Mouse (Mus musculus): ENCODE data around the gene Dnm3. TPM values are rescaled to one million over a fixed set of nuclear protein-coding genes. Genes with fewer than 3 reads are reported as not detected.

Dnm3 gene
- polyA plus RNA-seq, 1 experiment from 2014 or later = 59.4 TPM

DNA sequence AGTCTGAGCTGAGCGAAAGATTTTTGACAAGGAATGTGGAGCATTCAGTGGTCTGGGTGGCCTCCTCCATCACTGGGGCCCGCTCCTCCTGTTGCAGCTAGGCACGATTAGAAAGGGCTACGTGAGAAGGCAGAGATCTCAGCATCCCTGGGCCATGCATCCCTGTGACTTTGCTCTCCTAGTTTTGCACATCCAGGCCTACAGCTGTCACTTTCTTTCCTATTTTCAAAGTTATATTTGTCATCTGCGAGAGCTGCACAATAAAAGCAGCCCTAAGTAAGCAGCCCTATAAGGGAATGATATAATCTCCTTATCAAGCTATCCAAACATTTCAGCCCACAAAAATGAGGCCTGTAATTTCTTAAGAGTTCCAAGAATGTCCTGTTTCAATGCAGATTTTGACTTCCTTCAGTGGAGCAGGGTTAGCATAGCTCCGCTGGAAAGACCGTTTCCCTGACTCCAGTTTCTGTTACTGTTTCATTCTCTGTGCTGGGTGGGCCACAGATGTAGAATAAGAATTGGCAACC, 252.2 kb downstream of the Dnm3 start:
- Histone ChIP-seq H3K4me3 (no peak overlapping the region), H3K4me1 (replicated peaks) (no peaks in the 10 kb centered on the region), H3K4me2 (no peak overlapping the region), H3K9me3 (no peaks in the 10 kb centered on the region), H3K9ac (no peak overlapping the region), H3K27me3 (no peaks in the 10 kb centered on the region), H3K27ac (replicated peaks) (no peak overlapping the region), H3K36me3 (no peaks in the 10 kb centered on the region)
- no peak for ATAC-seq (ENCODE audit: low FRiP score, low read depth)
- WGBS = 86% methylated on average over 7 of the region's 7 CpGs

DNA sequence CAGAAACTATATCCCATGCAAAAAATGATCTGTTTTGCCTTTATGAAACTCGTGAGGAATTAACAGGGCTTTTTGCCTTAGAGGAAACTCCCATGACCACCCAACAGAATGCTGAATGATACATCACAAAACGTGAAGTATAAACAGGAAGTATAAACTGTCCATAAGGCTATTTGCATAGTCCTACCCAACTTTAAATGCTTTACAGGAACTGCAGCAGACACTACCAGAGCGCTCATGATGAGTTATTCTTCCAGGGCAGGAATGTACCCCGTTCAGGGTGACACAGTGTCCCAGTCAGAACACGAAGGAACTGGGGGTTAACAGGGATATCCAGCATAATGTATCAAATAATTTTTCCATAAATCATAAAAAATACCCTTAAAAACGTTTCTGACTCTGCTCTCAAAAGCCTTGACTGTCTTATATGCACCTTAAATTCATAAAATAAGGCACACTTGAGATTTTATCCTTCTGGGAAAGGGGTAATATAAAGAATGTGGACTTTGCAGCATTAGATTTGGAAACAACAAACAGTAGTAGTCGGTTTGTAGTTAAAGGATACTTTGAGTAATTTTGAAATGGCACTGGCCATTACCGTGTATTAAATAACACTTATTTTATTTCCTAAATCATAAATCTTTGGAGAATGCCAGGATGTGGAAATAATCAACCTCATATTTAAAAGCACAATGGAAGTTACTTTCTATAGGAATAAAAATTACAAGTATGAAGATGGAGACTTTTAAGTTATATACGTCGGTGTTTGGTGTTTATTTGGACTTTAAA, 252.8 kb downstream of the Dnm3 start:
- no peak overlapping the region for H3K9ac ChIP-seq
- no peak overlapping the region for H3K4me3 ChIP-seq
- H3K4me2 ChIP-seq = no peak overlapping the region
- no peak for ATAC-seq (ENCODE audit: low FRiP score, low read depth)
- WGBS = 77% methylated on average over 10 of the region's 10 CpGs
- H3K4me1 ChIP-seq (replicated peaks) = no peaks in the 10 kb centered on the region
- H3K27me3 ChIP-seq = no peaks in the 10 kb centered on the region
- no peak overlapping the region for H3K27ac ChIP-seq (replicated peaks)
- no peaks in the 10 kb centered on the region for H3K36me3 ChIP-seq
- H3K9me3 ChIP-seq = no peaks in the 10 kb centered on the region

- Histone ChIP-seq H3K4me1 (replicated peaks) (no peaks in the 10 kb centered on the region), H3K36me3 (no peaks in the 10 kb centered on the region), H3K4me3 (no peak overlapping the region), H3K4me2 (no peak overlapping the region), H3K27ac (replicated peaks) (no peak overlapping the region), H3K9me3 (no peaks in the 10 kb centered on the region), H3K9ac (no peak overlapping the region), H3K27me3 (no peaks in the 10 kb centered on the region)
- ATAC-seq (ENCODE audit: low FRiP score, low read depth) = no peak
- WGBS = 94% methylated on average over 3 of the region's 3 CpGs
These were observed 253.8 kb downstream of the Dnm3 start for GRCm38 (mm10) chr1:162224061-162224460.

GRCm38 (mm10) chr1:162223258-162223940, 254.4 kb downstream of the Dnm3 start:
- Histone ChIP-seq H3K4me3 (no peak overlapping the region), H3K27me3 (no peaks in the 10 kb centered on the region), H3K36me3 (no peaks in the 10 kb centered on the region), H3K9ac (no peak overlapping the region), H3K9me3 (no peaks in the 10 kb centered on the region), H3K4me2 (no peak overlapping the region), H3K4me1 (replicated peaks) (no peaks in the 10 kb centered on the region), H3K27ac (replicated peaks) (no peak overlapping the region)
- 85% methylated on average over 8 of the region's 8 CpGs for WGBS
- no peak for ATAC-seq (ENCODE audit: low FRiP score, low read depth)

DNA sequence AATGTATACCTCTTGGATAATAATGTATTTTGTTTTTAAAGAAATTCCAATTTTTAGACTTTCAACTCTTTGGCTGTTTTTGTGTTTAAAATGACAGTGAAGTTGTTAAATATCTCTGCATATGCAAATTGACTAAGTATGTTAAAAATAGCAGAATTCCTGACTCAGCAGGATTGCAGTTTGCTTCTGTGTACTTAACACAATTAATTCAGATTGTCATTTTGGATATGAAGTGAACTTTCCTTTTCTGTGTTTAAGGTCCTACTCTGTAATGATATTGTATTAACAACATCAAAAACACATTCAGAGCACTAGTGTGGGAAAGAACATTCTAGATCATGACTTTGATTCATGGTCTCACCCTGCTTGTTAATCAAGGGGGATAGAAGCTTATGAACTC, 255.5 kb downstream of the Dnm3 start:
- Histone ChIP-seq H3K36me3 (no peaks in the 10 kb centered on the region), H3K9ac (no peak overlapping the region), H3K9me3 (no peaks in the 10 kb centered on the region), H3K27ac (replicated peaks) (no peak overlapping the region), H3K4me3 (no peak overlapping the region), H3K4me2 (no peak overlapping the region), H3K27me3 (no peaks in the 10 kb centered on the region), H3K4me1 (replicated peaks) (no peaks in the 10 kb centered on the region; the same call in 1 of the 2 replicates)
- no peak for ATAC-seq (ENCODE audit: low FRiP score, low read depth)

- no peak overlapping the region for H3K4me2 ChIP-seq
- no peak for ATAC-seq (ENCODE audit: low FRiP score, low read depth)
- no peaks in the 10 kb centered on the region for H3K9me3 ChIP-seq
- no peaks in the 10 kb centered on the region; the same call in 1 of the 2 replicates for H3K4me1 ChIP-seq (replicated peaks)
- WGBS = 75% methylated on average over 4 of the region's 4 CpGs
- no peaks in the 10 kb centered on the region for H3K27me3 ChIP-seq
- no peak overlapping the region for H3K4me3 ChIP-seq
- H3K36me3 ChIP-seq = no peaks in the 10 kb centered on the region
- H3K9ac ChIP-seq = no peak overlapping the region
- H3K27ac ChIP-seq (replicated peaks) = no peak overlapping the region
These were observed 256.0 kb downstream of the Dnm3 start for GRCm38 (mm10) chr1:162221801-162222301.

GRCm38 (mm10) chr1:162220891-162221290, 256.9 kb downstream of the Dnm3 start:
- Histone ChIP-seq H3K36me3 (no peaks in the 10 kb centered on the region), H3K9ac (no peak overlapping the region), H3K9me3 (no peaks in the 10 kb centered on the region), H3K27me3 (no peaks in the 10 kb centered on the region), H3K27ac (replicated peaks) (no peak overlapping the region), H3K4me3 (no peak overlapping the region), H3K4me1 (replicated peaks) (no peaks in the 10 kb centered on the region; the same call in 1 of the 2 replicates), H3K4me2 (no peak overlapping the region)
- no peak for ATAC-seq (ENCODE audit: low FRiP score, low read depth)

GRCm38 (mm10) chr1:162219781-162220180, 258.1 kb downstream of the Dnm3 start:
- ATAC-seq (ENCODE audit: low FRiP score, low read depth) = no peak
- H3K9ac ChIP-seq = no peak overlapping the region
- no peaks in the 10 kb centered on the region for H3K27me3 ChIP-seq
- H3K36me3 ChIP-seq = no peaks in the 10 kb centered on the region
- no peak overlapping the region for H3K4me3 ChIP-seq
- no peaks in the 10 kb centered on the region for H3K9me3 ChIP-seq
- H3K4me1 ChIP-seq (replicated peaks) = no peaks in the 10 kb centered on the region; the same call in 1 of the 2 replicates
- no peak overlapping the region for H3K4me2 ChIP-seq
- H3K27ac ChIP-seq (replicated peaks) = no peak overlapping the region
- 88% methylated on average over 1 of the region's 1 CpGs for WGBS

GRCm38 (mm10) chr1:162218530-162219180, 259.2 kb downstream of the Dnm3 start:
- Histone ChIP-seq H3K4me3 (no peak overlapping the region), H3K9me3 (no peaks in the 10 kb centered on the region)
- WGBS = 76% methylated on average over 8 of the region's 8 CpGs

GRCm38 (mm10) chr1:162217340-162217974, 260.4 kb downstream of the Dnm3 start:
- Histone ChIP-seq H3K4me2 (peak overlapping the region; percentile 17; the same call in 1 of the 2 replicates), H3K9me3 (no peaks in the 10 kb centered on the region), H3K36me3 (no peaks in the 10 kb centered on the region), H3K9ac (no peak overlapping the region), H3K27ac (replicated peaks) (peak overlapping the region; percentile 36; the same call in 1 of the 2 replicates), H3K4me3 (no peak overlapping the region), H3K27me3 (no peaks in the 10 kb centered on the region), H3K4me1 (replicated peaks) (no peaks in the 10 kb centered on the region; the same call in 1 of the 2 replicates)
- WGBS = 70% methylated on average over 15 of the region's 15 CpGs
- peak; percentile 45; the same call in 1 of the 2 replicates for ATAC-seq (ENCODE audit: low FRiP score, low read depth)

More at GRCm38 (mm10) chr1:162218530-162219180, 259.2 kb downstream of the Dnm3 start:
- Histone ChIP-seq H3K4me2 (no peak overlapping the region), H3K36me3 (no peaks in the 10 kb centered on the region), H3K4me1 (replicated peaks) (no peaks in the 10 kb centered on the region; the same call in 1 of the 2 replicates), H3K27ac (replicated peaks) (no peak overlapping the region), H3K27me3 (no peaks in the 10 kb centered on the region), H3K9ac (no peak overlapping the region)
- ATAC-seq (ENCODE audit: low FRiP score, low read depth) = no peak

DNA sequence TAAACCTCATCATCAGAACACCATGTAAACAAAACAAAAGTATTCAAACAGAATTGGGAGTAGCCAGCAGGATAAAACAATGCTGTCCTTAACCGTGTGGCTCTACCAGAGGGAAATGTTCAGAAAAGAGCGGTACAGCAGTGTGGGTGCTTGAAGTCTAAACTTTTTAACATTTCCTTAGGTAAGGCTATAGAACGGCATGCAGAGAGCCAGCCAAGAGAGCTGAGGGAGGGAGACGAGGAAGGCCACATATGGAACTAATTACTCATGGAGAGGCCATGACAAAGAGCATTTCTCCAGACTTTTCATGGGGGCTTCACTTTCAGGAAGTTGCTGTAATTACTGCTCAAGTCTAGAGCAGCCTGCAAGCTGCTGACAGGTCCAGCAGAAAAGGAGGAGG, 261.2 kb downstream of the Dnm3 start:
- H3K27me3 ChIP-seq = no peaks in the 10 kb centered on the region
- H3K27ac ChIP-seq (replicated peaks) = no peak overlapping the region
- no peak for ATAC-seq (ENCODE audit: low FRiP score, low read depth)
- no peak overlapping the region for H3K9ac ChIP-seq
- no peak overlapping the region for H3K4me2 ChIP-seq
- H3K4me3 ChIP-seq = no peak overlapping the region
- 46% methylated on average over 4 of the region's 4 CpGs for WGBS
- H3K36me3 ChIP-seq = no peaks in the 10 kb centered on the region
- no peaks in the 10 kb centered on the region for H3K9me3 ChIP-seq
- H3K4me1 ChIP-seq (replicated peaks) = no peaks in the 10 kb centered on the region; the same call in 1 of the 2 replicates

Measured in hindbrain, embryonic 15.5 days (tissue).